Mouse (Mus musculus) hindbrain, postnatal 0 days (tissue): ENCODE results near the gene Prkab1. TPM values are rescaled to one million over a fixed set of nuclear protein-coding genes. Genes with fewer than 3 reads are reported as not detected.

Source experiments
- ATAC-seq: fragments of 200-750 bp; cut with Nextera tagmentation; 2 replicates; pipeline ENCODE4 v1.8.0; 2017; ENCODE audit warnings: mild to moderate bottlenecking, moderate TSS enrichment, moderate library complexity
- DNase-seq: peaks from one replicate; pipeline ENCODE4 v3.0.0-alpha.2; 2015; ENCODE audit warnings: low spot score
- H3K27ac ChIP-seq: fragments of 300-500 bp; sonication (generic); 2 replicates; pipeline ENCODE4 v1.5.1; 2014; ENCODE audit warnings: mild to moderate bottlenecking
- H3K27me3 ChIP-seq: fragments of 300-500 bp; sonication (generic); 2 replicates; pipeline ENCODE4 v1.6.1; 2014; ENCODE audit warnings: low read length, mixed read lengths; ENCODE audit not compliant: insufficient read depth
- H3K36me3 ChIP-seq: fragments of 300-500 bp; sonication (generic); 2 replicates; pipeline ENCODE4 v1.6.1; 2014; ENCODE audit warnings: low read length, mixed read lengths; ENCODE audit not compliant: insufficient read depth
- H3K4me1 ChIP-seq: fragments of 300-500 bp; sonication (generic); 2 replicates; pipeline ENCODE4 v1.6.1; 2014; ENCODE audit warnings: antibody characterized with exemption, low read length, mixed read lengths; ENCODE audit not compliant: insufficient read depth
- H3K4me2 ChIP-seq: fragments of 300-500 bp; sonication (generic); 2 replicates; pipeline ENCODE4 v1.6.1; 2014; ENCODE audit warnings: low read depth, mild to moderate bottlenecking, low read length, moderate library complexity, mixed read lengths
- H3K4me3 ChIP-seq: fragments of 300-500 bp; sonication (generic); 2 replicates; pipeline ENCODE4 v1.5.1; 2014; ENCODE audit warnings: low read length
- H3K9ac ChIP-seq: fragments of 300-500 bp; sonication (generic); replicated peaks from 2 replicates; pipeline ENCODE4 v1.6.1; 2014; ENCODE audit warnings: mild to moderate bottlenecking, low read length, moderate library complexity, mixed read lengths
- H3K9me3 ChIP-seq: fragments of 300-500 bp; sonication (generic); 2 replicates; pipeline ENCODE4 v1.6.1; 2016; ENCODE audit warnings: low read length, mixed read lengths
- CTCF ChIP-seq: IDR thresholded peaks from 2 replicates; pipeline ENCODE4 v1.5.1; 2016; ENCODE audit warnings: antibody characterized with exemption, control low read depth, low read depth
- WGBS: fragments of 180-500 bp; shearing (Covaris S2); extraction: QIAGEN DNeasy Blood & Tissue Kit; methylation state at CpG from one replicate; pipeline ENCODE4 v1.1.7; 2014; 5-methylcytosine and 5-hydroxymethylcytosine counted together
- polyA plus RNA-seq: library from polyadenylated mRNA; unstranded; fragments of >200 nt; fragmentation: Nextera tagmentation; extraction: Ambion mirVana; gene quantifications from 2 replicates; pipeline ENCODE4 v1.2.1, GENCODE M21; 2015
- total RNA-seq: library from RNA; depleted of rRNA; stranded (reverse); fragments of >200 nt; gene quantifications from 2 replicates; pipeline ENCODE4 v1.2.3, GENCODE M21; 2014; rRNA removed

The Prkab1 gene
- total and polyA plus RNA-seq, 2 experiments from 2014 or later, result 47.1 to 48.9 TPM

- ATAC-seq (peak; percentile 64; the same call in 1 of the 2 replicates), DNase-seq (peak; percentile 26)
- no peak for TF ChIP-seq CTCF
- no peaks in the 10 kb centered on the region for H3K27me3 ChIP-seq
- no peak overlapping the region for H3K4me2 ChIP-seq
- H3K4me1 ChIP-seq, result peaks cover 4% of the 10 kb centered on the region; the same call in 1 of the 2 replicates
- H3K9ac ChIP-seq, result no peak overlapping the region
- no peak overlapping the region for H3K4me3 ChIP-seq
- H3K27ac ChIP-seq, result 0 out of 2 replicates have a peak overlapping the region, but pooled peaks have one; percentile 36
- peaks cover 24% of the 10 kb centered on the region; the same call in 1 of the 2 replicates for H3K36me3 ChIP-seq
- no peaks in the 10 kb centered on the region for H3K9me3 ChIP-seq
- 32% methylated on average over 5 of the region's 5 CpGs for WGBS
Measured at GRCm38 (mm10) chr5:115978255-115978654, 46.1 kb downstream of the Prkab1 start.

GRCm38 (mm10) chr5:115977757-115978156, 46.6 kb downstream of the Prkab1 start:
- DNase-seq, result no peak
- H3K27ac ChIP-seq, result 0 out of 2 replicates have a peak overlapping the region, but pooled peaks have one; percentile 36

GRCm38 (mm10) chr5:115977266-115977665, 47.0 kb downstream of the Prkab1 start:
- no peak for TF ChIP-seq CTCF
- Histone ChIP-seq H3K36me3 (peaks cover 20% of the 10 kb centered on the region; the same call in 1 of the 2 replicates), H3K4me1 (peaks cover 4% of the 10 kb centered on the region; the same call in 1 of the 2 replicates), H3K4me2 (no peak overlapping the region), H3K4me3 (no peak overlapping the region), H3K27ac (no peak overlapping the region), H3K9me3 (no peaks in the 10 kb centered on the region), H3K9ac (no peak overlapping the region), H3K27me3 (no peaks in the 10 kb centered on the region)
- no peak for DNase-seq
- WGBS, result 71% methylated on average over 10 of the region's 10 CpGs
- ATAC-seq, result no peak

More at GRCm38 (mm10) chr5:115977757-115978156, 46.6 kb downstream of the Prkab1 start:
- 62% methylated on average over 10 of the region's 10 CpGs for WGBS
- peaks cover 24% of the 10 kb centered on the region; the same call in 1 of the 2 replicates for H3K36me3 ChIP-seq
- no peaks in the 10 kb centered on the region for H3K27me3 ChIP-seq
- H3K4me3 ChIP-seq, result no peak overlapping the region
- no peak for TF ChIP-seq CTCF
- no peaks in the 10 kb centered on the region for H3K9me3 ChIP-seq
- no peak overlapping the region for H3K4me2 ChIP-seq
- ATAC-seq, result no peak
- H3K4me1 ChIP-seq, result peaks cover 4% of the 10 kb centered on the region; the same call in 1 of the 2 replicates
- H3K9ac ChIP-seq, result no peak overlapping the region

- no peak overlapping the region for H3K9ac ChIP-seq
- TF ChIP-seq CTCF, result no peak
- DNase-seq, result no peak
- 92% methylated on average over 5 of the region's 5 CpGs for WGBS
- H3K4me1 ChIP-seq, result peaks cover 4% of the 10 kb centered on the region; the same call in 1 of the 2 replicates
- no peak for ATAC-seq
- H3K4me3 ChIP-seq, result no peak overlapping the region
- no peaks in the 10 kb centered on the region for H3K27me3 ChIP-seq
- no peak overlapping the region for H3K27ac ChIP-seq
- no peaks in the 10 kb centered on the region for H3K9me3 ChIP-seq
- H3K4me2 ChIP-seq, result no peak overlapping the region
- H3K36me3 ChIP-seq, result peaks cover 19% of the 10 kb centered on the region; the same call in 1 of the 2 replicates
Measured at GRCm38 (mm10) chr5:115976446-115976845, 47.9 kb downstream of the Prkab1 start.

GRCm38 (mm10) chr5:115975672-115976071, 48.6 kb downstream of the Prkab1 start:
- Histone ChIP-seq H3K9me3 (no peaks in the 10 kb centered on the region), H3K36me3 (peaks cover 19% of the 10 kb centered on the region; the same call in 1 of the 2 replicates), H3K4me1 (peaks cover 4% of the 10 kb centered on the region; the same call in 1 of the 2 replicates), H3K9ac (no peak overlapping the region), H3K4me3 (no peak overlapping the region), H3K27ac (no peak overlapping the region), H3K27me3 (no peaks in the 10 kb centered on the region), H3K4me2 (no peak overlapping the region)
- WGBS, result 88% methylated on average over 10 of the region's 10 CpGs
- DNase-seq, result no peak
- ATAC-seq, result no peak
- TF ChIP-seq CTCF, result no peak

- no peaks in the 10 kb centered on the region for H3K27me3 ChIP-seq
- ATAC-seq, result no peak
- H3K9ac ChIP-seq, result no peak overlapping the region
- H3K36me3 ChIP-seq, result peaks cover 30% of the 10 kb centered on the region; the same call in 1 of the 2 replicates
- no peak for TF ChIP-seq CTCF
- no peak overlapping the region for H3K4me2 ChIP-seq
- no peak overlapping the region for H3K27ac ChIP-seq
- no peak for DNase-seq
- no peak overlapping the region for H3K4me3 ChIP-seq
- no peaks in the 10 kb centered on the region for H3K4me1 ChIP-seq
- WGBS, result 85% methylated on average over 15 of the region's 15 CpGs
- H3K9me3 ChIP-seq, result no peaks in the 10 kb centered on the region
Measured at GRCm38 (mm10) chr5:115971236-115971635, 53.1 kb downstream of the Prkab1 start.

Other genes with a start within 250 kb of the Prkab1 start
- 28.5 and 30.2 TPM in 2 replicates for gene Cit, start 179.2 kb downstream of the Prkab1 start, total RNA-seq
- 36.7 and 40.9 TPM in 2 replicates for gene Cit, start 179.2 kb downstream of the Prkab1 start, polyA plus RNA-seq
- not detected in 2 replicates for gene Tmem233, start 58.7 kb upstream of the Prkab1 start, total RNA-seq
- not detected in 2 replicates for gene Tmem233, start 58.7 kb upstream of the Prkab1 start, polyA plus RNA-seq